18 mouse cellular contexts compared by ENCODE assay signal in the genomic region with DNA sequence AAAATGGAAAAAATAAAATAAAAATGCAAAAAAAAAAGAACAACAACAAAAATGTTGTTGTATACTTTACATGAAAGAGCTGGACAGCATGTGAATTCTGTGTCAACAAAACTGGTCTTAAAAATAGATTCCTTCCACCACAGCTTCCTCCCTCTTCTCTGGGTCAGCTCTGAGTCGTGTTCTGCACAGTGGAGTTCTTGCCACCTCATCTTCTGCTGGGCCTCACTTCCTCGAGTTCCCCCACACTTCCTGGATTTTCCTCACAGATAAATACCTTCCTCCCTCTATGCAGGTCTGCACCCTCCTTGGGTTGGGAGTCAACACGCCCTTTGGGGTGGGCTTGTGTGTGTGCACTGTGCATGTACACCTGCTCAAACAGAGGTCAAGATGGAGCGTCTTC. TPM values are rescaled to one million over a fixed set of nuclear protein-coding genes. Genes with fewer than 3 reads are reported as not detected.
DNase-seq lines count a peak whose midpoint lies in the region; ATAC-seq lines count a peak whose summit lies in the region.
"Had no signal": no experiment of that assay in that cellular context is flagged by ENCODE, and none has a peak within 500 bp of the region (broad histone marks: within the 10 kb centered on the region; RNA-seq: fewer than 3 reads in every experiment).

No protein-coding gene starts in this region.

- H3K36me3 ChIP-seq in lung, embryonic 16.5 days (ENCODE audit: control insufficient read depth, insufficient read depth, low read length), result no peaks in the 10 kb centered on the region
- no peaks in the 10 kb centered on the region for H3K36me3 ChIP-seq in liver, embryonic 11.5 days (ENCODE audit: control insufficient read depth, insufficient read depth, low read length)
- H3K36me3 ChIP-seq in megakaryocyte, embryonic 14.5 days (replicated peaks; ENCODE audit: low read length), result peaks cover 11% of the 10 kb centered on the region
- H3K36me3 ChIP-seq: limb, embryonic 15.5 days; midbrain, embryonic 15.5 days; neural tube, embryonic 12.5 days had no signal

- peak; percentile 95 for DNase-seq in heart, adult 11 months
- no peak for DNase-seq in heart, postnatal 10 days
- DNase-seq in lung, postnatal 4 days, result no peak
- DNase-seq in liver, embryonic 11.5 days (ENCODE audit: low spot score), result no peak
- DNase-seq in adrenal gland, adult 18-20 months (ENCODE audit: low spot score in 2 of 2), result no peak
- DNase-seq in cerebellum, adult 9-10 months, result no peak
- DNase-seq: cerebellum, postnatal 36 days had no signal

- H3K27me3 ChIP-seq in lung, embryonic 16.5 days (ENCODE audit: control insufficient read depth, insufficient read depth, low read depth, low read length), result no peaks in the 10 kb centered on the region
- no peaks in the 10 kb centered on the region for H3K27me3 ChIP-seq in liver, embryonic 11.5 days (replicated peaks; ENCODE audit: control insufficient read depth, insufficient read depth, low read length)
- H3K27me3 ChIP-seq in megakaryocyte, embryonic 14.5 days (replicated peaks), result no peaks in the 10 kb centered on the region
- H3K27me3 ChIP-seq: limb, embryonic 15.5 days; midbrain, embryonic 15.5 days; neural tube, embryonic 12.5 days had no signal

- WGBS in lung, embryonic 16.5 days, result 51% methylated on average over 4 of the region's 4 CpGs
- WGBS in liver, embryonic 11.5 days, result 55% methylated on average over 4 of the region's 4 CpGs

- H3K4me1 ChIP-seq in lung, embryonic 16.5 days (replicated peaks; ENCODE audit: control insufficient read depth, insufficient read depth, low read length), result peaks cover 6% of the 10 kb centered on the region; the same call in 1 of the 2 replicates
- H3K4me1 ChIP-seq in liver, embryonic 11.5 days (replicated peaks; ENCODE audit: control insufficient read depth, insufficient read depth, low read length), result no peaks in the 10 kb centered on the region; the same call in 1 of the 2 replicates
- H3K4me1 ChIP-seq in megakaryocyte, embryonic 14.5 days, result peaks cover 91% of the 10 kb centered on the region
- H3K4me1 ChIP-seq: midbrain, embryonic 15.5 days; neural tube, embryonic 12.5 days had no signal

- H3K27ac ChIP-seq in lung, embryonic 16.5 days (ENCODE audit: low read length), result no peak overlapping the region; the same call in 1 of the 2 replicates
- no peak overlapping the region for H3K27ac ChIP-seq in liver, embryonic 11.5 days (ENCODE audit: low read depth, low read length)
- H3K27ac ChIP-seq: limb, embryonic 15.5 days; midbrain, embryonic 15.5 days; neural tube, embryonic 12.5 days had no signal

- H3K4me3 ChIP-seq in lung, embryonic 16.5 days (ENCODE audit: low read length), result no peak overlapping the region
- no peak overlapping the region for H3K4me3 ChIP-seq in liver, embryonic 11.5 days (ENCODE audit: low read depth, low read length)
- H3K4me3 ChIP-seq in megakaryocyte, embryonic 14.5 days (replicated peaks), result peak overlapping the region; percentile 77
- H3K4me3 ChIP-seq: limb, embryonic 15.5 days; midbrain, embryonic 15.5 days; neural tube, embryonic 12.5 days had no signal

- peaks cover 3% of the 10 kb centered on the region; the same call in 1 of the 2 replicates for H3K9me3 ChIP-seq in lung, embryonic 16.5 days (ENCODE audit: control insufficient read depth, low read length)
- no peaks in the 10 kb centered on the region for H3K9me3 ChIP-seq in liver, embryonic 11.5 days (ENCODE audit: control insufficient read depth, low read length)
- H3K9me3 ChIP-seq in megakaryocyte, embryonic 14.5 days, result peaks cover 3% of the 10 kb centered on the region; the same call in 1 of the 2 replicates
- H3K9me3 ChIP-seq: limb, embryonic 15.5 days; midbrain, embryonic 15.5 days had no signal

- peak; percentile 47 for ATAC-seq in lung, embryonic 16.5 days (ENCODE audit: low read depth)
- ATAC-seq in liver, embryonic 11.5 days (replicated peaks; ENCODE audit: low FRiP score), result peak; percentile 23; the same call in 1 of the 2 replicates
- ATAC-seq: midbrain, embryonic 15.5 days had no signal

- no peak overlapping the region for H3K4me2 ChIP-seq in lung, embryonic 16.5 days (ENCODE audit: low read depth, low read length)
- no peak overlapping the region for H3K4me2 ChIP-seq in liver, embryonic 11.5 days
- H3K4me2 ChIP-seq: limb, embryonic 15.5 days; midbrain, embryonic 15.5 days; neural tube, embryonic 12.5 days had no signal

- intact Hi-C loops in heart, postnatal 10 days (cut with DNase I), result no loop called here

- H3K9ac ChIP-seq in lung, embryonic 16.5 days (ENCODE audit: low read length), result no peak overlapping the region
- no peak overlapping the region for H3K9ac ChIP-seq in liver, embryonic 11.5 days (ENCODE audit: low read depth, low read length)
- H3K9ac ChIP-seq: limb, embryonic 15.5 days; midbrain, embryonic 15.5 days; neural tube, embryonic 12.5 days had no signal

RNA-seq across cellular contexts. Expression of gene Nmur1, which starts 19.7 kb away (rescaled TPM):
- total RNA-seq in heart, postnatal 10 days (2021), result not detected
- 0.49 and 0.63 TPM in 2 replicates for polyA plus RNA-seq in lung, embryonic 16.5 days (2015; fragmentation: Nextera tagmentation; extraction: Ambion mirVana)
- polyA plus RNA-seq in liver, embryonic 11.5 days (2014; fragmentation: Nextera tagmentation; extraction: Ambion mirVana), result not detected in 2 replicates
- 2.4 TPM in 1 of 2 replicates, not detected in the other for polyA plus RNA-seq in megakaryocyte, embryonic 14.5 days (2012; ENCODE audit: insufficient read depth, low replicate concordance)
- not detected for total RNA-seq in adrenal gland, adult 18-20 months (2021)
- total RNA-seq: adrenal gland, postnatal 10 days; heart, adult 18-20 months had no signal
- polyA plus RNA-seq: embryonic facial prominence, embryonic 14.5 days; forebrain, embryonic 11.5 days; heart, postnatal 0 days; limb, embryonic 15.5 days had no signal

RNA-seq across cellular contexts. Expression of gene Tex44, which starts 19.8 kb away (rescaled TPM):
- total RNA-seq in heart, postnatal 10 days (2021), result not detected
- not detected in 2 replicates for polyA plus RNA-seq in lung, embryonic 16.5 days (2015; fragmentation: Nextera tagmentation; extraction: Ambion mirVana)
- polyA plus RNA-seq in liver, embryonic 11.5 days (2014; fragmentation: Nextera tagmentation; extraction: Ambion mirVana), result not detected in 2 replicates
- polyA plus RNA-seq in megakaryocyte, embryonic 14.5 days (2012; ENCODE audit: insufficient read depth, low replicate concordance), result not detected in 2 replicates
- not detected for total RNA-seq in adrenal gland, adult 18-20 months (2021)
- total RNA-seq: adrenal gland, postnatal 10 days; heart, adult 18-20 months; left cerebral cortex, postnatal 10 days had no signal
- polyA plus RNA-seq: embryonic facial prominence, embryonic 14.5 days; forebrain, embryonic 11.5 days; heart, postnatal 0 days; limb, embryonic 15.5 days; midbrain, embryonic 15.5 days; neural tube, embryonic 12.5 days had no signal

RNA-seq across cellular contexts. Expression of gene Ncl, which starts 47.1 kb away (rescaled TPM):
- 100 to 1,000 TPM; 168 to 169 TPM for total RNA-seq in heart, postnatal 10 days (2021)
- 315 and 344 TPM in 2 replicates for polyA plus RNA-seq in lung, embryonic 16.5 days (2015; fragmentation: Nextera tagmentation; extraction: Ambion mirVana)
- 828 and 901 TPM in 2 replicates for polyA plus RNA-seq in liver, embryonic 11.5 days (2014; fragmentation: Nextera tagmentation; extraction: Ambion mirVana)
- 70.4 and 932 TPM in 2 replicates for polyA plus RNA-seq in megakaryocyte, embryonic 14.5 days (2012; ENCODE audit: insufficient read depth, low replicate concordance)
- total RNA-seq in adrenal gland, adult 18-20 months (2021), result 100 to 1,000 TPM; 158 to 212 TPM
